Mouse (Mus musculus) 3T3-L1 (cell line): Measurements from ENCODE around the gene Sstr1.

Source experiments
- DNase-seq: peaks from one replicate; pipeline ENCODE4 v3.0.0-alpha.2; 2015; ENCODE audit warnings: low read depth, low spot score

Sstr1 gene

DNA sequence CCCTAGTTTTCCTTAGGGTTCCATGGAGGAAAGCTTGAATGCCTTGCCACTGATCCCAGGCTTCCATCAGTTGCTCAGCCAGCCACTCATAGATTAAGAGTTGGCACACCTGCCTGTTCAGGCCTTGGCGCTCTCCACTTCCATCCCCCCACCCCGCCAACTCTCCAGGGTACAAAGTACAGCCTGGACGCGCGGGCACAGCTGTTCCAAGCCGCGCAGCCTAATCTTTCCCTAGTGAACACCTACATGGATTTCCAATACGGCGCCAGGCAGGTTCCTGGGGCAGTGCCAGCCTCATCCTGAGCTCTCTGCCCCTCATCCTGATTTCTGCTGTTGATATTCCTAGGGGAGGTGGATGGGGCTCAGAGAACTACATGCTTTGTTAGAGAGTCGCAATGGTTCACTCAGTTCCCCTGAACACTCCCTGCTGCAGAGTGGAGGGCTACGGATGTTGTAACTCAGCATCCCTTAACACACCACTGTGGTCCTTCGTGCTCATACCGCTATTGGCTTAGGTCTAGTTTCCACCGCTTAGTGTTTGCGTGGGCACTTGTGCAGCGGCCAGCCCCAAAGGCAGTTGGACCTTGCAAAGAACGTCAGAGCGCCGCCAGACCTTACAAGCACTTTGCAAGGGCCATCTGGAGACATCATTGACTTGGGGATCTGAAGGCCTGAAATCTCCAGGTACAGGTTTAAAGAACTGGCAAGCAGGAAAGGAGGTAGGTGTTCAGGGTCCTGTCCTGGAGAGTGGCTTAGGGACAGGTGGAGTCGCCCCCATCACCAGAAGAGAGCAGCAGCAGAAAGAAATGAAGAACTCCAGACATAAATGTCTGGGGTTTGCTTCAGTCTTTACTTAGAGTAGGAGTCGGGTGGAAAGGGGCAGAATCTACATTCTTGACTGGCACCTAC lies at the start of gene Sstr1:
Sstr1 (plus strand) TSS at position 610 of the 909 bp plus-strand sequence.
- no peak for DNase-seq

DNA sequence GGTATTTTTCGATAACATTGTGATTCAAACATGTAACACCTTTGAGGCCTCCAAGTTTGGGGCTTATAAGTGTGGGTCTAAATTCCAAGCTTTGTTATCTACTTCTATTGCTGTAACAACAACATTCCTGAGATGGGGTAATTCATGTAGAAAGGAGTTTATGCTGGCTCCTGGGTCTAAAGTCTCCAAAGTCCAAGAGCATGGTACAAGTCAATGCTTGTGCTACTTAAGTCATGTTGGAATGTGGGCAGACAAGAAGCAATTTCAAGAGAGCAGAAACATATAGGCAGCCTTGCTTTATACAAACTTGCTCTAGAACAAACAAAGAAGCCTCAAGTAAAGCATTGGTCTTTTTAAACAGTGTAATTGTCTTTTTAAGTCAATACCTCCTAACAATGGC lies 12.8 kb upstream of the Sstr1 start:
- no peak for DNase-seq

GRCm38 (mm10) chr12:58201190-58201589 lies 10.4 kb upstream of the Sstr1 start:
- DNase-seq = peak; percentile 6

DNA sequence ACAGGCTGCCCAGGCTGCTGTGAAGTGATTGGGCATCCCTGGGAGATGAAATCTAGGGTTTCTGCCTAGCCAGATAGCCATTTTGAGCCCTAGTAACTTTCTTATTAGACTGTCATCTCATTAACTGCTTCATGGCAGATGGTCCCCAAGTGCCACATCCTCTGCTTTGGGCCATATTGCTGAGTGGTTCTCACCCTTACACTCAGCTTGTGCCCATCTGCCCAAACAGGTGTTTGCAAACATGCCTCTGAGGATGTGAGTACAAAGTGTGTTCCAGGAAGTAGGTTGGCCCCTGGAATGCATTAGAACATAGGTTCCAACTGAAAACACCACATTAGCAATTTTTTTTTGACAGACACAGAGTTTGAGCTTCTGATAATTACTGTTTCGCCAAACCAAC lies 3.6 kb upstream of the Sstr1 start:
- DNase-seq = no peak

GRCm38 (mm10) chr12:58212261-58212923 lies 820 bp downstream of the Sstr1 start:
- DNase-seq = no peak

DNA sequence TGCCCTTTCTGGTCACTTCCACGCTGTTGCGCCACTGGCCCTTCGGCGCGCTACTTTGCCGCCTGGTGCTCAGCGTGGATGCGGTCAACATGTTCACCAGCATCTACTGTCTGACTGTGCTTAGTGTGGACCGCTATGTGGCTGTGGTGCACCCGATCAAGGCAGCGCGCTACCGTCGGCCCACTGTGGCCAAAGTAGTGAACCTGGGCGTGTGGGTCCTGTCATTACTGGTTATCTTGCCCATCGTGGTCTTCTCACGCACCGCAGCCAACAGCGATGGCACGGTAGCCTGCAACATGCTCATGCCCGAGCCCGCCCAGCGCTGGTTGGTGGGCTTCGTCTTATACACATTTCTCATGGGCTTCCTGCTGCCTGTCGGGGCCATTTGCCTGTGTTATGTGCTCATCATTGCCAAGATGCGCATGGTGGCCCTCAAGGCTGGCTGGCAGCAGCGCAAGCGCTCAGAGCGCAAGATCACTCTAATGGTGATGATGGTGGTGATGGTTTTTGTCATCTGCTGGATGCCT lies 1.4 kb downstream of the Sstr1 start:
- DNase-seq = no peak

GRCm38 (mm10) chr12:58213451-58214288 lies 2.1 kb downstream of the Sstr1 start:
- DNase-seq = no peak

- peak; percentile 11 for DNase-seq
Measured at GRCm38 (mm10) chr12:58214289-58215136, 2.9 kb downstream of the Sstr1 start.

- DNase-seq = no peak
Measured at GRCm38 (mm10) chr12:58216218-58216617, 4.6 kb downstream of the Sstr1 start.

DNA sequence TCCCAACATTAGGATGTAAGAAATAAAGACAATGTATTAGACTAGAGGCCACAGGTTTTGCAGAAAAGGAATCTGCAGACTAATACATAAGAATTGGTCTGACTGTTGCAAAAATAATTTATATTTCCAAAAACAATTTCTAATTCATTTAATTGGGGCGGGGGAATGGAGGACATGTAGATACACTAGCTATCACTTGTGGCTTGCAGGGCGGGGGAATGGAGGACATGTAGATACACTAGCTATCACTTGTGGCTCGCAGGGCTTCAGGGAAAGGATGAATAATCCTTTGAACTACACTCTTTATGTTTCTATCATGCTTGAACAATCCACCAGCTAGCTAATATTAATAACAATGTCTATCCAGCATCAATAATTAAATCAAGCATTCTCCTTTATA lies 7.5 kb downstream of the Sstr1 start:
- no peak for DNase-seq

DNA sequence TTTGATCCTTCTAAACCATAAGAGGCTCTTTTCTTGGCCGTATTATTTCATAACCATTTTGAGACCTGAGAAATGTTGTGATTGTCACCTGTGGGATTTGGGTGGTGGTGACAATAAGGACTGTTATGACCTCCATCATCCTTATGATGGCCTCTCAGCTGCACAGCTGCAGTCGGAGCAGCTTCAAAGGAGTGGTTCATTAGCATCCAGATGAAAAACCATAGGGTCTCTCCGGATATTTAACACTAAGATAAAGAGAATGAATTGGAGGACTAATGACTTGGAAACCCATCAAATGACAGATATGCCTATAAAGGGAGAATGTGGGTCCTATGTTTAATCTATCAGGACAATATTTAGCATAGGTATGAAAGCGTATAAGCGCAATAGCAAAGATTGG lies 14.1 kb downstream of the Sstr1 start:
- DNase-seq = no peak

GRCm38 (mm10) chr12:58232489-58232888 lies 20.9 kb downstream of the Sstr1 start:
- no peak for DNase-seq

- DNase-seq = no peak
Measured at GRCm38 (mm10) chr12:58251901-58252300, 40.3 kb downstream of the Sstr1 start.
